ENCODE assay signal across 9 mouse cellular contexts in the genomic region with DNA sequence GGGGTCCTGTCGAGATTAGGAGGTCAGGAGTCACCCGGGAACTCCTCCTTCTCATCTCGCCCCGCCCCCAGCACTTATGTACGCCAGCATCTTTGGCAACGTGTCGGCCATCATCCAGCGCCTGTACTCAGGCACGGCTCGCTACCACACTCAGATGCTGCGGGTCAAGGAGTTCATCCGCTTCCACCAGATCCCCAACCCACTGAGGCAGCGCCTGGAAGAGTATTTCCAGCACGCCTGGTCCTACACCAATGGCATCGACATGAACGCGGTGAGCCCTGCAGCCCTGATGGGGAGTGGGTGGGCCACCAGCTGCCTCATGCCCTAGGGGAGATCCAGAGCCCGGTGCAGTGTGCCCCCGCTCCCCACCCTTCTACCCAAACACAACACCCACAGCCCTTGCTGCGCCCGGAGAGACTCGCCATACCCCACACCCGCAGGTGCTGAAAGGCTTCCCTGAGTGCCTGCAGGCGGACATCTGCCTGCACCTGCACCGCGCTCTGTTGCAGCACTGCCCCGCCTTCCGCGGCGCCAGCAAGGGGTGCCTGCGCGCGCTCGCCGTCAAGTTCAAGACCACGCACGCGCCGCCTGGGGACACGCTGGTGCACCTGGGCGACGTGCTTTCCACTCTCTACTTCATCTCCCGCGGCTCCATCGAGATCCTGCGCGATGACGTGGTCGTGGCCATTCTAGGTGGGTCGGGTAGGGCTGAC. TPM values are rescaled to one million over a fixed set of nuclear protein-coding genes. Genes with fewer than 3 reads are reported as not detected.
DNase-seq lines count a peak whose midpoint lies in the region; ATAC-seq and TF ChIP-seq lines count a peak whose summit lies in the region.
"Had no signal": no experiment of that assay in that cellular context is flagged by ENCODE, and none has a peak within 500 bp of the region (broad histone marks: within the 10 kb centered on the region; RNA-seq: fewer than 3 reads in every experiment).

No protein-coding gene starts in this region.

- H3K4me2 ChIP-seq in liver, embryonic 12.5 days, result peak overlapping the region; percentile 24
- peak overlapping the region; percentile 72 for H3K4me2 ChIP-seq in hindbrain, postnatal 0 days (ENCODE audit: low read depth, low read length)

- peaks cover 96% of the 10 kb centered on the region for H3K27me3 ChIP-seq in liver, embryonic 12.5 days (replicated peaks)
- no peaks in the 10 kb centered on the region for H3K27me3 ChIP-seq in hindbrain, postnatal 0 days (ENCODE audit: insufficient read depth, low read length)

- TF ChIP-seq CTCF in hindbrain, postnatal 0 days (IDR thresholded peaks at IDR 0.05; ENCODE audit: low read depth), result no peak

- H3K9ac ChIP-seq in liver, embryonic 12.5 days, result no peak overlapping the region
- H3K9ac ChIP-seq in hindbrain, postnatal 0 days (replicated peaks; ENCODE audit: low read length), result peak overlapping the region; percentile 67

- no peaks in the 10 kb centered on the region for H3K9me3 ChIP-seq in liver, embryonic 12.5 days (replicated peaks)
- H3K9me3 ChIP-seq in hindbrain, postnatal 0 days (ENCODE audit: low read length), result no peaks in the 10 kb centered on the region

- H3K36me3 ChIP-seq in liver, embryonic 12.5 days, result no peaks in the 10 kb centered on the region
- H3K36me3 ChIP-seq in hindbrain, postnatal 0 days (ENCODE audit: insufficient read depth, low read length), result no peaks in the 10 kb centered on the region

- no peak for DNase-seq in liver
- DNase-seq in embryo, embryonic 10.5 days (ENCODE audit: low spot score), result peak; percentile 68
- DNase-seq in hindbrain, postnatal 0 days (ENCODE audit: low spot score), result peak; percentile 73
- DNase-seq in right cerebral cortex, postnatal 4 days, result peak; percentile 54
- no peak for DNase-seq in spleen, postnatal 14 days (ENCODE audit: low spot score in 2 of 2)
- no peak for DNase-seq in ovary, adult 18-20 months (ENCODE audit: low spot score)

- no peak for ATAC-seq in liver, embryonic 12.5 days
- ATAC-seq in hindbrain, postnatal 0 days, result peak; percentile 86
- 0 out of 2 replicates have a peak, but pooled peaks have one; percentile 30 for ATAC-seq in megakaryocyte, adult 5-6 weeks (ENCODE audit: poor library complexity, severe bottlenecking)

- 3% methylated on average over 50 of the region's 50 CpGs for WGBS in liver, embryonic 12.5 days (ENCODE audit: insufficient replicate concordance)
- whole genome bisulfite sequencing in hindbrain, postnatal 0 days, result under 1% methylated on average over 48 of the region's 50 CpGs

- no peak overlapping the region for H3K27ac ChIP-seq in liver, embryonic 12.5 days
- peak overlapping the region; percentile 80 for H3K27ac ChIP-seq in hindbrain, postnatal 0 days

- peaks cover 3% of the 10 kb centered on the region; the same call in 1 of the 2 replicates for H3K4me1 ChIP-seq in liver, embryonic 12.5 days
- H3K4me1 ChIP-seq in hindbrain, postnatal 0 days (ENCODE audit: insufficient read depth, low read length), result 0 out of 2 replicates have a peak, but pooled peaks cover 6% of the 10 kb centered on the region

- no peak overlapping the region for H3K4me3 ChIP-seq in liver, embryonic 12.5 days
- H3K4me3 ChIP-seq in hindbrain, postnatal 0 days (ENCODE audit: low read length), result peak overlapping the region; percentile 49
- H3K4me3 ChIP-seq: myocyte had no signal

RNA-seq across cellular contexts. Expression of gene Kcnh6, which starts 12.3 kb away (rescaled TPM):
- 0.06 and 0.08 TPM in 2 replicates for polyA plus RNA-seq in liver, embryonic 12.5 days (2016; fragmentation: Nextera tagmentation; extraction: Ambion mirVana)
- total RNA-seq in hindbrain, postnatal 0 days (2014; rRNA removed), result 4.3 and 7.9 TPM in 2 replicates
- polyA plus RNA-seq in hindbrain, postnatal 0 days (2015; fragmentation: Nextera tagmentation; extraction: Ambion mirVana), result 2.4 and 3.0 TPM in 2 replicates
- 0.07 TPM in 1 of 2 replicates, not detected in the other for total RNA-seq in megakaryocyte, adult 5-6 weeks (2015)
- not detected in 2 replicates for total RNA-seq in megakaryocyte, adult 5-6 weeks (2017)
- polyA plus RNA-seq: myocyte had no signal

RNA-seq across cellular contexts. Expression of gene Dcaf7, which starts 16.5 kb away (rescaled TPM):
- 41.5 and 43.0 TPM in 2 replicates for polyA plus RNA-seq in liver, embryonic 12.5 days (2016; fragmentation: Nextera tagmentation; extraction: Ambion mirVana)
- 265 and 283 TPM in 2 replicates for total RNA-seq in hindbrain, postnatal 0 days (2014; rRNA removed)
- 127 and 137 TPM in 2 replicates for polyA plus RNA-seq in hindbrain, postnatal 0 days (2015; fragmentation: Nextera tagmentation; extraction: Ambion mirVana)
- 40.4 and 42.5 TPM in 2 replicates for total RNA-seq in megakaryocyte, adult 5-6 weeks (2015)
- 45.6 and 49.4 TPM in 2 replicates for total RNA-seq in megakaryocyte, adult 5-6 weeks (2017)

RNA-seq across cellular contexts. Expression of gene Ace3, which starts 25.7 kb away (rescaled TPM):
- not detected in 2 replicates for polyA plus RNA-seq in liver, embryonic 12.5 days (2016; fragmentation: Nextera tagmentation; extraction: Ambion mirVana)
- total RNA-seq in hindbrain, postnatal 0 days (2014; rRNA removed), result not detected in 2 replicates
- polyA plus RNA-seq in hindbrain, postnatal 0 days (2015; fragmentation: Nextera tagmentation; extraction: Ambion mirVana), result not detected in 2 replicates
- not detected in 2 replicates for total RNA-seq in megakaryocyte, adult 5-6 weeks (2015)
- total RNA-seq in megakaryocyte, adult 5-6 weeks (2017), result not detected in 2 replicates
- polyA plus RNA-seq: myocyte had no signal

RNA-seq across cellular contexts. Expression of gene Taco1, which starts 45.7 kb away (rescaled TPM):
- 9.6 and 10.6 TPM in 2 replicates for polyA plus RNA-seq in liver, embryonic 12.5 days (2016; fragmentation: Nextera tagmentation; extraction: Ambion mirVana)
- total RNA-seq in hindbrain, postnatal 0 days (2014; rRNA removed), result 19.4 and 28.9 TPM in 2 replicates
- polyA plus RNA-seq in hindbrain, postnatal 0 days (2015; fragmentation: Nextera tagmentation; extraction: Ambion mirVana), result 6.1 and 6.4 TPM in 2 replicates
- 2.9 and 4.2 TPM in 2 replicates for total RNA-seq in megakaryocyte, adult 5-6 weeks (2015)
- 9.3 and 10.2 TPM in 2 replicates for total RNA-seq in megakaryocyte, adult 5-6 weeks (2017)

RNA-seq across cellular contexts. Expression of gene Ace, which starts 52.5 kb away (rescaled TPM):
- polyA plus RNA-seq in liver, embryonic 12.5 days (2016; fragmentation: Nextera tagmentation; extraction: Ambion mirVana), result 0.07 TPM in 2 replicates
- 31.1 and 35.9 TPM in 2 replicates for total RNA-seq in hindbrain, postnatal 0 days (2014; rRNA removed)
- polyA plus RNA-seq in hindbrain, postnatal 0 days (2015; fragmentation: Nextera tagmentation; extraction: Ambion mirVana), result 10.3 and 11.1 TPM in 2 replicates
- total RNA-seq in megakaryocyte, adult 5-6 weeks (2015), result 7.3 and 9.0 TPM in 2 replicates
- total RNA-seq in megakaryocyte, adult 5-6 weeks (2017), result 3.2 and 6.9 TPM in 2 replicates

Comparison
In these comparisons a context has a peak if more than half of its experiments do, and no peak if none do; other contexts are left out.
1. DNase-seq: peak in embryo, embryonic 10.5 days (single experiment), hindbrain, postnatal 0 days (single experiment) and right cerebral cortex, postnatal 4 days (single experiment); none in liver (single experiment), spleen, postnatal 14 days (0 of 2) and ovary, adult 18-20 months (single experiment).